Mouse (Mus musculus) Muller cell, postnatal 12 days (primary cell): ENCODE measurements around the gene Cacna1d.

ENCODE experiments used
- DNase-seq: peaks from one replicate; pipeline ENCODE4 v3.0.0-alpha.2; 2015; ENCODE audit errors: inconsistent ontology term

Gene Cacna1d

DNA sequence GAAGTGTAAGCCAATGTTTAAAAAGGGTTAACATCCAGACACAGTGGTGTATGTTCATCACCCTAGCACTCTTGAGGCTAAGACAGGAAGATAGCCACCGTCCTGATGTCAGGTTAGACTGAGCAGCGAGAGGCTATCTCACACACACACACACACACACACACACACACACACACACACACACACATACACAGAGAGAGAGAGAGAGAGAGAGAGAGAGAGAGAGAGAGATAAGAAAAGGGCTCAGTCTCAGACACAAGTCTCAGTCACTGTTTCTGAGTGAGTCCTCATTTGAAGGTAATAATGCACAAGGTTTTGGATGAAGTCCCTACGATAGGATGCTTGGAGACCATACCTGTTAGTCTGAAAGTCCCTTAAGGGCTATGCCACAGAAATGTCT, 322.9 kb downstream of the Cacna1d start:
- no peak for DNase-seq

DNA sequence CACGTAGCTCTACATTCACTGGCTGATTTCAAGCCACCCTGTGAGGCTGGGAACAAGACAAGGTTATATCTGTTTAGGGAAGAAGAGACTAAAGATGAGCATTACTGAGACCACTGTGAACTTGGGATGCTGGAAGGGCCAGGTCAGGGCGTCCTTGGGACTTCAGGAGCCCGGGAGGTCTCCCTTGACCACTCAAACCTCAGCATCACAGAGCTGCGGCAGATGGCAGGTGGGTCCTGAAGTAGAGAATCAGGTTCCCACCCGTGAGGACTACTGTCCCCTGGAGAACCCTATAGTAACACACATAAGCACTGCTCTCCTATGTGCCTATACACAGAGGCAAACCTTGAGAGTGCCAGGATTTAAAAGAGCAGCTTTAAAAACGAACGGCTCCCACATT, 323.6 kb downstream of the Cacna1d start:
- DNase-seq: no peak

DNA sequence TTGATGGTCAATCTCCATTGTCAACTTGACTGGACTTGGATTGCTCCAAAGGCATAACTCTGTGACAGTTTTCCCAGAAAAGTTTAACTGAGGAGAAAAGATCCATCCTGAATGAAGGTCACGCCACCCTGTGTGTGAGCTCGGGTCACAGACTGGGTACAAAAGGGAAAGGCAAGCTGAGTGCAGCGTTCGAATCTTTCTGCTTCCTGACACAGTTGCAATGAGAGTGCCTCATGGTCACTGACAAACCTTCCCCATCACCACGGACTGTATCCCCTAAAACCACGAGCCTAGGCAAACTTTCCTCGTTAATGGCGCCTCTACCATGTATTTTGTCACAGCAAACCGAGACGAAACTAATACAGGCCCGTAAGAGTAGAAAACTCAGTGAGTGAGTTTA, 325.2 kb downstream of the Cacna1d start:
- DNase-seq: no peak

GRCm38 (mm10) chr14:30163733-30164708, 327.2 kb downstream of the Cacna1d start:
- DNase-seq: peak; percentile 19

- no peak for DNase-seq
These were observed 343.5 kb downstream of the Cacna1d start for GRCm38 (mm10) chr14:30147774-30148173.

- no peak for DNase-seq
These were observed 352.8 kb downstream of the Cacna1d start for GRCm38 (mm10) chr14:30138379-30138964.

DNA sequence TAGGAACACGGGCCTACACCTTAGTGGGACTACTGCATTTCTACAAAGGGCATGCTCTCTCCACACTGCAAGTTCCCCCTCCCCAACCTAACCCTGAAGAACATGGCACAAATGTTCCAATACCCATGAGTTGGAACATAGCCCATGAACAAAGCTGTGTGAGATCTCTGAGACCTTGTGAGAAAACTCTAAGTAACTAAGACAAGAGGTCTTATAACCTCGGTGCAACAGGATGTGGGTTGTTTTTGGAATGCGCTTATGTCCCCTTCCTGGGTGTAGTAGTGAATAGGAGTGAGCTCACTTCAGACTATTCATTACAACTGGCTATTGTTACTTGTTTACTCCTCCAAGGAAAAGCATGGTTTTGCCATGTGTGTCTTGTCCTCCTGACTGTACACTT, 353.3 kb downstream of the Cacna1d start:
- no peak for DNase-seq

- peak; percentile 79 for DNase-seq
These were observed 354.3 kb downstream of the Cacna1d start for GRCm38 (mm10) chr14:30136965-30137364.

- DNase-seq: no peak
These were observed 355.9 kb downstream of the Cacna1d start for GRCm38 (mm10) chr14:30135351-30135750.

DNA sequence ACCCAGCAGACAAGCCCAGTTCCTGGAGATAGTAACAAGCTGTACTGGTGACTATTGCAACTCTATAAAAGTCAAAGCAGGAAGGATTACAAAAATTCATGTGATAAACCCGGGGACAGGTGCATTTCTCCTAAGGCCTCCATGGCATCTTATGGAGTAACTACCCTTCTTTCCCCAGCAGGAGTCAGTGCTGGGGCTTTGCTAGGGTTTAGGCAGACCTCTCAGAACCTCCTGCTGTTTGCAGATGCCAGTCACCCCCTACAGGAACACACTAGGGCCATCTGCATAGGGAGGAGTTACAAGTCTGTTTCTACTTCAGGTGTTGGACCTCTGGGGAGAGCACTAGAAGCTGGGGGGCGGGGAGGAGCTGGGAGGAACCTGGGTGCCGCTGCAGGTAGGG, 357.6 kb downstream of the Cacna1d start:
- DNase-seq: no peak

DNA sequence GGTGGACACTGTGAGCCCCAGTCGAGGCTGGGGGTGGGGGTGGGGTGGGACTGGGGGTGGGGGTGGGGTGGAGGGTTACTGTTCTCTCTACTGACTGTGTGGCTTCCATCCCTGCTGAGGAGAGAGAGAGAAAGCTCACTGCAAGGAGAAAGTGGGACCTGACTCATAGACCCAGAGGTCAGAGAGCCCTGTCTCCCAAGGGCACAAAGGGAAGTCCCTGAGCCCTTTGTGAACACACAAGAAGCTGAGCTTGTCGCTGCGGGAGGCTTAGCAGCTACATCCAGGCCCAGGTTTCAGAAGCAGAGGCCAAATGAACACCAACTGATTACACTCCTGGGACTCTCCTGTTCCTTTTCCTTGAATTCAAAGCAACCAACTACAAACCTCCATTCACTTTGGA, 360.0 kb downstream of the Cacna1d start:
- DNase-seq: no peak

GRCm38 (mm10) chr14:30130092-30130491, 361.2 kb downstream of the Cacna1d start:
- no peak for DNase-seq

- no peak for DNase-seq
These were observed 361.9 kb downstream of the Cacna1d start for GRCm38 (mm10) chr14:30129378-30129777.

- no peak for DNase-seq
These were observed 366.1 kb downstream of the Cacna1d start for GRCm38 (mm10) chr14:30124951-30125690.

DNA sequence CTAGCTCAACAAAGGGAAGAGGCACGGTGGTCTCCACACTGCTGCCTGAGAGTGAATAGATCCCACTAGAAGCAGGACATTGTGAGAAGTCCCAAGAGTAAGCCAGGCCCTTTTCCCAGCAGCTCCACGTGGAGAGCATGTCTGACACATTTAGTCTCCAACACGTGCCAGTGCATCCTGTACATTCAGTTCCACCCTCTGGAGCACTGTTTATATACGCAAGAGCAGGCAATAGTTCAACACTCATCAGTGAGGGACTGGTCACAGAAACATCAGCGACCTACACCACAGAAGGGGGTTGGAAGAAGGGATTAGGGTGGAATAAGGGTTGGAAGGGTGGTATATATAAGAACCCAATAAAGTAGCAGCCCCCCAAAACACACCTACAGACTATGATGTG, 371.2 kb downstream of the Cacna1d start:
- no peak for DNase-seq

DNA sequence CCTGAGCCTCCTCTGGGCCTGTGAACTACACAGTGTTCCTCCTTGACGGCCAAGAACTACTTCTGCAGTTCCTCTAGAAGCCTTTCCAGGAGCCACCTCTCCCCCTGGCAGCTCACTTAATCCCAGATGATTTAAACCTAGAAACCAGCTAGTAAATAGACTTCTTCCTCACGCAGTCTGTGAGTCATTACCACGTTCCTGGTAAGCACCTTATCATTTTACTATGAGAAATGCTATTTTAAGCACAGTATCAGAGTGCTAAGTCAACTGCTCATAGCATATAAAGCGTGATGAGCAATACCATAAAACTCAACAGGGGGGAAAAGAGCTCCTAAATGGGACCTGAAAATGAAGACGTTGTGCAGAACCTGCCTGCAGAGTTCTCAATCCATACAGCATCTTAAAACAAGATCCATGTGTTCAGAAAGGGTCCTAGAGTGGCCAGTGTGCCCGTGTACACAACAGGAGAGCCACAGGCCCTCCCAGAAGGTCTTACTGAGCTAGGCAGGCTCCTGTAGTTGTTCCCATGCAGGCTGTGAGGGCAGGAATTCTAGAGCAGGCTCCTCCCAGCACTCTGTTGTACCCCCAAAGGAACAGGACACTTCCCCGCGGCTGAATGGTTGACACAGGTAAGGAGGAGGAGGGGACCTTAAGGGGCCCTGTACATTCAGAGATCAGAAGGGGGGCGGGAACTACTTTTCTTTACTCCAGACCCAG, 377.7 kb downstream of the Cacna1d start:
- no peak for DNase-seq

- DNase-seq: no peak
These were observed 382.2 kb downstream of the Cacna1d start for GRCm38 (mm10) chr14:30109079-30109478.

- no peak for DNase-seq
These were observed 384.7 kb downstream of the Cacna1d start for GRCm38 (mm10) chr14:30106550-30106949.

DNA sequence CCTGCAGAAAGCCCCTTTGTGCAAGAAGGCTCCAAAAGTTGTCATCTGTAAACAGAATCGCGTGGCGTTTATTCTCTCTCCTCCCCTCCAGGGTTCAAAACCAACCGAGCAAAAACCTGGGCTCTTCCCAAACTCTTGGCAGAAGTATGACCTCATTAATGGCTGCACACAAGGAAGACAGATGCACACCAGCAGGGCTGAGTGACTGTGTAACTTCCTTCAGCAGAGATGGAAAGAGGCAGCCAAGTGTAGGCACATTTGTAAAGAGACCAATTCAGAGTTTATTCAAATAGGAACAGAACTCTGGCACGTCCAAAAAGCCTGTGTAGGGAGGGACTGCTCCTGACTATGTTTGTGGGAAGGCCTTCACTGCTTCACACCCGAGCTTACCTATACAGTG, 385.7 kb downstream of the Cacna1d start:
- DNase-seq: no peak

- DNase-seq: no peak
These were observed 387.2 kb downstream of the Cacna1d start for GRCm38 (mm10) chr14:30103946-30104536.

DNA sequence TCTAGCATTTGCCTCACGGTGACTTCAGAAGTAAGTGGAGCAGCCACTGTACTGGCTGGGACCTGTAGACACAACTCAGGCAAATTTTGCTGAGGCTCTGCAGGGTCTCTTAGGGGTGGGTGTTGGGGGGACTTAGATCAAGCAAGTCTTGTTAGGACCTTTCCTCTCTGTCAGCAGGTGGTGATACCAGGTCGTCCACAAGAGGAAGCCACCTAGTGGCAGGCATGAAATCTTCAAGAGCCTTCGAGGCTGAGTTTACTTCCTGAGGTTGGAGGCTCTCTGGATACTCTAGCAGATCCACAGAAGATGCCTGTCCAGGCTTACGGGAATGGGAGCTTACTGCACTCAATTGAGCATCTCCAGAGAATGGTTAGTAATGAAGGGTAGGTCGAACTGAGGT, 394.0 kb downstream of the Cacna1d start:
- no peak for DNase-seq
